Mouse (Mus musculus) kidney, embryonic 14.5 days (tissue): ENCODE results near the gene Srpk2. TPM values are rescaled to one million over a fixed set of nuclear protein-coding genes. Genes with fewer than 3 reads are reported as not detected.
"Not testable (repeated sequence)": the region's sequence is repeated elsewhere in the genome, so short reads cannot be mapped to it uniquely, and the experiment has no call there.

Source experiments
- ATAC-seq: fragments of 200-750 bp; cut with Nextera tagmentation; 2 replicates; pipeline ENCODE4 v1.8.0; 2017; ENCODE audit warnings: moderate number of reproducible peaks, mild to moderate bottlenecking, moderate TSS enrichment, moderate library complexity; ENCODE audit not compliant: low FRiP score, low TSS enrichment
- H3K27ac ChIP-seq: fragments of 300-500 bp; sonication (generic); 2 replicates; pipeline ENCODE4 v1.5.1; 2014; ENCODE audit warnings: low read depth, mild to moderate bottlenecking, low read length, moderate library complexity, mixed read lengths
- H3K27me3 ChIP-seq: fragments of 300-500 bp; sonication (generic); 2 replicates; pipeline ENCODE4 v1.6.1; 2014; ENCODE audit warnings: mild to moderate bottlenecking, low read length; ENCODE audit not compliant: control insufficient read depth, insufficient read depth
- H3K36me3 ChIP-seq: fragments of 300-500 bp; sonication (generic); 2 replicates; pipeline ENCODE4 v1.6.1; 2014; ENCODE audit warnings: low read length, mixed read lengths; ENCODE audit not compliant: control insufficient read depth, insufficient read depth
- H3K4me1 ChIP-seq: fragments of 300-500 bp; sonication (generic); 2 replicates; pipeline ENCODE4 v1.6.1; 2014; ENCODE audit warnings: low read length, mixed read lengths; ENCODE audit not compliant: control insufficient read depth, insufficient read depth
- H3K4me2 ChIP-seq: fragments of 300-500 bp; sonication (generic); replicated peaks from 2 replicates; pipeline ENCODE4 v1.6.1; 2014; ENCODE audit warnings: low read depth, mild to moderate bottlenecking, low read length
- H3K4me3 ChIP-seq: fragments of 300-500 bp; sonication (generic); 2 replicates; pipeline ENCODE4 v1.5.1; 2014; ENCODE audit warnings: mild to moderate bottlenecking, low read length
- H3K9ac ChIP-seq: fragments of 300-500 bp; sonication (generic); 2 replicates; pipeline ENCODE4 v1.6.1; 2014; ENCODE audit warnings: low read depth, mild to moderate bottlenecking, low read length, moderate library complexity
- H3K9me3 ChIP-seq: fragments of 300-500 bp; sonication (generic); 2 replicates; pipeline ENCODE4 v1.6.1; 2016; ENCODE audit warnings: low read length; ENCODE audit not compliant: control insufficient read depth
- WGBS: fragments of 180-500 bp; shearing (Covaris S2); extraction: QIAGEN DNeasy Blood & Tissue Kit; methylation state at CpG from one replicate; pipeline ENCODE4 v1.1.7; 2014; 5-methylcytosine and 5-hydroxymethylcytosine counted together
- polyA plus RNA-seq: library from polyadenylated mRNA; unstranded; fragments of >200 nt; fragmentation: Nextera tagmentation; extraction: Ambion mirVana; gene quantifications from 2 replicates; pipeline ENCODE4 v1.2.1, GENCODE M21; 2014

Srpk2 gene
- polyA plus RNA-seq, 1 experiment from 2014 or later, result 50.8 TPM

- no peak overlapping the region for H3K27ac ChIP-seq
- 75% methylated on average over 4 of the region's 4 CpGs for WGBS
- no peak overlapping the region for H3K4me2 ChIP-seq
- H3K9me3 ChIP-seq, result no peaks in the 10 kb centered on the region
- ATAC-seq, result no peak
- H3K27me3 ChIP-seq, result no peaks in the 10 kb centered on the region
- no peak overlapping the region for H3K9ac ChIP-seq
- H3K4me3 ChIP-seq, result no peak overlapping the region
- H3K4me1 ChIP-seq, result no peaks in the 10 kb centered on the region
- H3K36me3 ChIP-seq, result peaks cover 55% of the 10 kb centered on the region
These were observed 217.9 kb downstream of the Srpk2 start for GRCm38 (mm10) chr5:23466546-23466945.

GRCm38 (mm10) chr5:23464743-23465142, 219.7 kb downstream of the Srpk2 start:
- Histone ChIP-seq H3K27ac (no peak overlapping the region), H3K9me3 (no peaks in the 10 kb centered on the region), H3K9ac (no peak overlapping the region), H3K4me3 (no peak overlapping the region), H3K4me1 (no peaks in the 10 kb centered on the region), H3K36me3 (peaks cover 49% of the 10 kb centered on the region), H3K27me3 (no peaks in the 10 kb centered on the region), H3K4me2 (no peak overlapping the region)
- 91% methylated on average over 8 of the region's 8 CpGs for WGBS
- ATAC-seq, result no peak

- Histone ChIP-seq H3K36me3 (peaks cover 50% of the 10 kb centered on the region), H3K4me3 (no peak overlapping the region), H3K9me3 (no peaks in the 10 kb centered on the region), H3K27ac (no peak overlapping the region), H3K4me1 (no peaks in the 10 kb centered on the region), H3K27me3 (no peaks in the 10 kb centered on the region), H3K4me2 (no peak overlapping the region), H3K9ac (no peak overlapping the region)
- 98% methylated on average over 3 of the region's 3 CpGs for WGBS
- no peak for ATAC-seq
These were observed 220.2 kb downstream of the Srpk2 start for GRCm38 (mm10) chr5:23464247-23464646.

GRCm38 (mm10) chr5:23461688-23462087, 222.7 kb downstream of the Srpk2 start:
- WGBS, result 66% methylated on average over 2 of the region's 2 CpGs

GRCm38 (mm10) chr5:23453561-23453960, 230.9 kb downstream of the Srpk2 start:
- H3K4me1 ChIP-seq, H3K9me3 ChIP-seq, H3K4me2 ChIP-seq, H3K27ac ChIP-seq, H3K4me3 ChIP-seq, H3K9ac ChIP-seq, H3K27me3 ChIP-seq, ATAC-seq: not testable (repeated sequence)
- 83% methylated on average over 2 of the region's 2 CpGs for WGBS
- peaks cover 31% of the 10 kb centered on the region for H3K36me3 ChIP-seq

More at GRCm38 (mm10) chr5:23461688-23462087, 222.7 kb downstream of the Srpk2 start:
- no peaks in the 10 kb centered on the region for H3K27me3 ChIP-seq
- H3K9me3 ChIP-seq, result no peaks in the 10 kb centered on the region
- H3K27ac ChIP-seq, result no peak overlapping the region
- H3K4me1 ChIP-seq, result 0 out of 2 replicates have a peak, but pooled peaks cover 4% of the 10 kb centered on the region
- ATAC-seq, result no peak
- H3K36me3 ChIP-seq, result peaks cover 41% of the 10 kb centered on the region
- no peak overlapping the region for H3K4me2 ChIP-seq
- H3K4me3 ChIP-seq, result no peak overlapping the region
- H3K9ac ChIP-seq, result no peak overlapping the region

Other genes starting within 250 kb of the Srpk2 start
- 21.7 and 41.4 TPM in 2 replicates for gene Pus7, start 99.1 kb upstream of the Srpk2 start, polyA plus RNA-seq
- gene Rint1, start 103.1 kb upstream of the Srpk2 start, polyA plus RNA-seq, result 32.4 and 39.1 TPM in 2 replicates
- 124 and 197 TPM in 2 replicates for gene Tomm7, start 159.5 kb upstream of the Srpk2 start, polyA plus RNA-seq